Mouse (Mus musculus) cerebellum, adult 2 months (tissue): ENCODE data around the gene Olfr315.

Experiments used
- CTCF ChIP-seq: fragments of 200-500 bp; IDR thresholded peaks from 2 replicates; pipeline ENCODE4 v1.5.1; 2011; ENCODE audit warnings: low read depth, mild to moderate bottlenecking, control low read depth, low read length, moderate library complexity, borderline replicate concordance; ENCODE audit not compliant: insufficient read depth
- POLR2A ChIP-seq: fragments of 200-500 bp; IDR thresholded peaks from 2 replicates; pipeline ENCODE4 v1.6.1; 2011; ENCODE audit warnings: low read length, control low read depth, borderline replicate concordance; ENCODE audit not compliant: insufficient read depth

GRCm38 (mm10) chr11:58782480-58783089 lies 9.6 kb downstream of the Olfr315 start, which contains the start of gene Olfr314:
- TF ChIP-seq CTCF (no peak), POLR2A (no peak)
